Mouse (Mus musculus): Measurements from ENCODE around the gene Gclc.
"Not testable (repeated sequence)": the region's sequence is repeated elsewhere in the genome, so short reads cannot be mapped to it uniquely, and the experiment has no call there.

Gene Gclc

DNA sequence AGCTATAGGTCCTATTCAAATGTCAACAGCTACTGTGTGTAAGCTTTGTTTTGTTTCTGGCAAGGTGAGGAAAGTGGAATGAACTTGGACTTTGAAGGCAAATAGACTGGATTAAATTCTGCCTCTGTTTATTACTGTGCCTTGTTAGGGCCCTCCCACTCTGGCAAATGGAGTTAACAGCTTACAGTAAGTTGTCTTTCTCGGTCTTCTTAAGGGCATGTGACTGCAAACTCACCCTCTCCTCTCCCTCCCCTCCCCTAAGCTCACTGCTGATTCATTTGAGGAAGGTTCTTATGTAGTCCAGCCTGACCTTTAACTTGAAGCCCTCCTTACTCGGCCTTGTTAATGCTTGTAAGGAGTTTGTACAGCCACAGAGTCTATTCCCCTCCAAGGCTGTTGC is 8.0 kb upstream of the Gclc start:
- no peak for DNase-seq (ENCODE audit: low spot score)

DNA sequence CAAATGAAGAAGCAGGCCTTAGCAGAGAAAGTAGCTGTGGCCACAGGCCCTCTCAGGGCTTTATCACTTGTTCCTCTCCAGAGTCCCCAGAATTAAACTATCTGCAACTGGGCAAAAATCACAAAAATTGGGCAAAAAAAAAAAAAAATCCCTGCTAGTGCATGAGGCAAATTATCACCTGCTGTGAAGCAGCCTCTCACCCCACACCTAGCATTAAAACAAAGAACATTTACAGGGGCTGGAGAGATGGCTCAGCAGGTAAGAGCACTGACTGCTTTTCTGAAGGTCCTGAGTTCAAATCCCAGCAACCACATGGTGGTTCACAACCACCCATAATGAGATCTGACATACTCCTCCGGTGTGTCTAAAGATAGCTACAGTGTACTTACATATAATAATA is 6.0 kb upstream of the Gclc start:
- DNase-seq (ENCODE audit: low spot score): not testable (repeated sequence)

DNA sequence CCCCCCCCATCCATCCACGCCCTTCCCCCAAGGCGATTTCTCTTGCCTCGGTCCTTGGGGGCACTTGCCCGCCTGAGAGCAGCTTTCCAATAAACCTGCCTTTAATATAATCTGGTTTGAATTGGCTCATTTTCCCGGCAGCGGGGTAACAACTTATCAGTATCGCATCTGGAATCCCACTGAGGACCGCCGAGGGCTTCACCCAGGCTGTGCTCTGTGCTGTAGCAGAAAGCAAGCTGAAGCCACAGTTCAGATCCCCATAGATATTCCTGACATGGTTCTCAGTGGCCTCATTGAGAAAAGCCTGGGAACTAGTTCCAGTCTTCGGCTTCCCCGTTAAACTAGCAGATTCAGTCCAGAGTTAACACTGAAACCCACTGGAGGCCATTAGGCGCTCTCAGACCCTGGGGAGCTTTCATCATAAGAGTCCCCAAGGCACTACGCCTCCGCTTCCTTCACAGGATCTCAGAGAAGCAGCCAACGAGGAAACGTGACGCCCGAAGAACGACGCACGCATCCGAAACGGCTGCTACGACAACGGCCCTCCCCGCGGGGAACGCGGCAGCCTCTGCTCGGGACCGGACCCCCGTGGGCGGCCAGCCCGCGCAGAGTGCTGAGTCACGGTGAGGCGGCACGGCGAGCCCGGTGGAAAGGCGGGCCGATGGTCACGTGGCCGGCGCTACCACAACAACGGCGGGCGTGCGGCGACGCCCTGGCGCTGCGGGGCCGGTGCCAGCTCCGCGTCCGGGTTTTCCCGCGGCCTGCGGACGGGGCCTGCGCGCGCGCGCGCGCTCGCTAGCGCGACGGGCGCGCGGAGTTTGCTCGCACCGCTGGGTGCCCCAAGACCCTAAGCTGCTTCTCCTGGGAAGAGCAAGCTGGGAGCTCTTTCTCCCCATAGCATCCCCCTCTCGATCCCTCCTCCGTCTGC is 3.9 kb upstream of the Gclc start:
- DNase-seq (ENCODE audit: low spot score): peak; percentile 90

DNA sequence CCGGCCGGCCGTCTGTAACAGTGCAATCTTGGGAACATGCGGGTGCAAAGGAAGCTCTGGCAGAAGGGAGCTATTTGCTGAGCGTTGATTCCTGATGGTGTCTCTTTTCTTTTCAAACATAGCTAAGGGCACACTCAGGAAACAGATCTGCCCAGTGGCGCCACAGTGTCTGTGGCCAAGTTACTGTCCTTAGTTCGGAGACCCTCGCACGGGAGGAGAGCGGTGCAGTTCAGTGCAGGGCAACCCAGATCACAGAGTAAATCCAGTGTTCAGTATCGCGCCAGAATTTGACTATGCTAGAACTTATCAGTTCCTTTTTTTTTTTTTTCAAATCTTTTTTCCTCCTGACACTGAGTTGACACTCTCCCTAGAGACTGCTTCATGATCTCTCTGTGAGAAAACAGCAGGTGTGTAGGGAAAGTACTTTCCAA is 3.2 kb upstream of the Gclc start:
- no peak for DNase-seq (ENCODE audit: low spot score)

DNA sequence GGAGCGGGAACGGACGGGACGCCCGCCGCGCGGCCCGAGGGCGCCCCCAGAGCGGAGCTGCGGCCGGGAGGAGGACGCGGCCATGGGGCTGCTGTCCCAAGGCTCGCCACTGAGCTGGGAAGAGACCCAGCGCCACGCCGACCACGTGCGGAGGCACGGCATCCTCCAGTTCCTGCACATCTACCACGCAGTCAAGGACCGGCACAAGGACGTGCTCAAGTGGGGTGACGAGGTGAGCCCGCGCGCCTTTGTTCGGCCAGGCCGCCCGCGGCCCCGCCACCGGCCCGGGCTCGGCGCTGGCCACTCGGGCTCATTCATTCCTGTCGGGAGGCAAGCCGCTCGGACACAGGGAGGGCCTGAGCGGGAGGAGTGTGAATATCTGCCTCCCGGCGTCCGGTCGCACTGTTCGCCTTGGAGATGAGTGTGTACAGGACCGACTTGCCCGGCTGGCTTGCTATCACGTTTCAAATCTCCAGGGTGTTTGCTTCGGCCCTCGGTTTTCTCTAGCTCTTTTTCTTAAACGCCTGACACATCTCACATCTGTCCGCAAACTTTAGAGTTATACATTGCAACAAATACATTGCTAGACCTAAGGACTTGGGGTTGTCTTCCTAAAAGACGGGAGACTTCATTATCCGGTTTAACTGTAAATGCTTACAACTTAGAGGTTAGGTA is 530 bp downstream of the Gclc start:
- DNase-seq (ENCODE audit: low spot score): peak; percentile 80

DNA sequence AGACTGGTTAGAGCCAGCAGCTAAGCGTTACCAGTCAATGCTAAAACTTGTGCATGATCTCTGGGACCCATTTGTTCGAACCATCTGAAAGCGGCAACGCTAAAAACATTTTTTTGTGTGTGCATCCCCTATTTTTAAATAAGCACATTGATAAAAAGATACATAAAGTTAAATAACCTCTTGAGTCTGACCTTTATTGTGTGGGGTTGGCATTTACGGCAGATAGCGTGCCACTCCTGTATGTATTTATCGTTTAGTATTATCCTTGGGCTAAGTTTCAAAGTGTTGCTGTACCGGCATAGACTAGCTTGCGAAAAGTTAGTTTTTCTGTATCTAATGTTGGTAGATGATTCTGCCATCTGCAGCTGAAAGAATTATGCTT is 1.1 kb downstream of the Gclc start:
- DNase-seq (ENCODE audit: low spot score): no peak

DNA sequence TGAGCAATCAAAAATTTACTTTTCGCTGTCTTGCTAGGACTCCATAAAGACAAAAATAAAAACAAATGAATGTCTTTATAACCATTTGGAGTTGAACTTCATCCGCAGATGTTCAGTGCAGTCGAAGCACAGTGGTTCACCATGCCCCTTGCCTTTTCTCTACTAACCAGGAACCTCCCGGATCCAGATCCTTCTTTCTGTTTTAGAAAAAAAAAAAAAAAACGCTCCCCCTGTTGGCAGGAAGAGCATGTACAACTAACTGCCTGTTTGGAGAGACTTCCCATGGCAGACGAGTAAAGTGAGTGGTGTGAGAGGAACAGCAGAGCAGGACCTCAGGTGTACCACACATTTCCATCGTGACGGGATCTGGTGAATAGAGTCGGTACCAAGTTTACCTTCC is 1.7 kb downstream of the Gclc start:
- peak; percentile 53 for DNase-seq (ENCODE audit: low spot score)

DNA sequence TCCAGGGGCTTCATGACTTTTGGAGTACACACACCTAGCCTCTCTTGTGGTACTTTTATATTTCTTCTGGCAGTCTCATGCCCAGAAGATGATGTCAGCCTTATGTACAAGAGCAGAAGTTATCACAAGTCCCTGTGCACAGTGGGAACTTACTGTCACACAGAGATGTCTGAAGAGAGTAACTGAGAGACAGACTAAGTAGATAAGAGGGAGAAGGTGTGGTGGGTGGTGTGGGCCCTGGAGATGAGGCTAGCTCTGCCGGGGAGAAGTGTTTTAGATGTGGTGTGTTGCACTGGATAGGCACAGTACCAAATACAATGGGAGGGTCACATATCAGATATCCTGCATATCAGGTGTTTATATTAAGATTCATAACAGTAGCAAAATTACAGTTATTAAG is 3.0 kb downstream of the Gclc start:
- no peak for DNase-seq (ENCODE audit: low spot score)

DNA sequence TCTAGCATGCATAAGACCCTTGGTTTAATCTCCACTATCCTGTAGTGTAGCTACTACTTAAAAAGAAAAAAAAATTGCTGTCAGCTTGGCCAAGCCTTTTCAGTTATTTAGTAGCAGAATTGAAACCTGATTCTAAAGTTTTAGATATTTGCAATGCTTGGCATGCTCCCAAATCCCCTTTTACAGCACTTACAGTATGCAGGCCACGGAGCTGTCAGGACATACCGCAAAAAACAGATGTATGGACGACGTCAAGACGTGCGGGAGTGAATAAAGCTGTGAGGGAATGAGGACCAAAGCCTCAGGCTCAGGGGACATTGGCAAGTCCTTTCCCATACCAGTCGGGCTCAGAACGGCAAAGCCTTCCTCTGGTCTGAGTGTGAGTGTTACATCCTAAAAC is 4.1 kb downstream of the Gclc start:
- no peak for DNase-seq (ENCODE audit: low spot score)

DNA sequence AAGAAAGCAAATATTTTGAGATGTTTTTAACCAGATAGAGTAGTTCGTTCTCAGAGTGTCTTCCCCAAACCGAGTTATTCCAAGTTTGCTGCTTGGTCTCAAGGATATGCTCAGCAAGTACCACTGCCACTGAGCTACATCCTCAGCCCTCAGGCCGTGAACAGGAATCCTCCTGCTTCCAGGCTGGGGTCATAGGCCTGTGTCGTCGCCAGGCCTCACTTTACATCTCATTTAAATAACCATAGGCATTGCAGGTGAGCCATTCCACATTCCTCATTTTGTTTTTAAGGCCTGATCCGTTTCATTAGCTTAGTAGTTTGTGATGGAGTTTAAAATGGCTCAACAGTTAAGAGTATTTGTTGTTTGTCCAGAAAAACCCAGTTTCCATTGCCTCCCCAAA is 4.8 kb downstream of the Gclc start:
- no peak for DNase-seq (ENCODE audit: low spot score)

DNA sequence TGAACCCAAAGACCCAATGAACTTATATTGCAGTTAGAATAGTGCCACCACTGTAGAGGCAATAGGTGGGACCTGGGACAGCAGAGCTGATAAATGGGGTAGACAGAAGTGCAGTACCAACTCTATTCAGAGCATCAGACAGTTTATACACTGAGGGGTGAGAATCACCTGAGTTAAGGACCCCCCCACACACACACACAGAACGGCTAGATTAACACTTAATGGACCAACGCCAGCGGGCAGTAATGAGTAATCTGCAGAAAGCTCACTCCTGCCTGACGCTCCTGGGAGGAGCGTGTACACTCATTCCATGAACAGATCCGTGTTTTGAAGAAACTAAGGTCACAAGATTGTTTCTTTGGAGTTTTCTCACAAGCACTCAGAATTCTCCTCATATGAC is 5.4 kb downstream of the Gclc start:
- DNase-seq (ENCODE audit: low spot score): no peak

DNA sequence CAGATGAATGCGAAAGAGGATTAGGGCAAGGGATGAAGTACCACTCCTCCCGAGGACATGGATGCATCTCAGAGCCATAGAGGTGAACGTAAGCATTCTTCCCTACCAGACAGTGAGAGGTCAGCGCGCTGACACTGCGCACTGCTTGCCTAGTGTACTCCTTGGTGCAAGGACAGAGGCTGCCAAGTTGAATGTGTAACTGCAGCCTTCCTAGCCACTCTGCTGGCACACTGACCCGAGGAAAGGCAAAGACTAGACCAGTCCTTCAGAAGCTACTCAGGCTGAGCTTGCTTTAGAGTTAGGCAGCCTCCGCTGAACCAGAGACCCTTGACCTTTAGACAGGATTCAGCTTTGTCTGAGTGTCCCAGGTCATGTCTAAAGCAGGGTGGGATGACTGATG is 11.9 kb downstream of the Gclc start:
- no peak for DNase-seq (ENCODE audit: low spot score)

DNA sequence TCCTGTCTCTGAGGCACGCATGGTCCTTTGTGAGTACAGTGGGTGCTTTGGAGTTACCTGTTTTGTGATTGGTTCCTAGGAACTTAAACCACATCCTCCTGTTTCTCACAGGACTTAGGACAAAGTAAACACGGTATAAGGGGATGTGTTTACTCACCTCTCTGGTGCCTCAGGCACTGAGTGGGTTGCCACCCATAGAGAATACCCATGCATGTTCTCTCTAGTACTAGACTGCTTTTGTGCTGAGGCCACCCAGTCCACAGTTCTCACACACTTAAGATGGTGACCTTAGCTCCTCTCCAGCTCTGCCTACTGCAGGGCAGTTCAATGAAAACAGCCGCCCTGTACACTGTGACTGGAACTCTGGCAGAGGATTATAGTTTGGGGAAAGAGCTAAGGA is 12.4 kb downstream of the Gclc start:
- no peak for DNase-seq (ENCODE audit: low spot score)

DNA sequence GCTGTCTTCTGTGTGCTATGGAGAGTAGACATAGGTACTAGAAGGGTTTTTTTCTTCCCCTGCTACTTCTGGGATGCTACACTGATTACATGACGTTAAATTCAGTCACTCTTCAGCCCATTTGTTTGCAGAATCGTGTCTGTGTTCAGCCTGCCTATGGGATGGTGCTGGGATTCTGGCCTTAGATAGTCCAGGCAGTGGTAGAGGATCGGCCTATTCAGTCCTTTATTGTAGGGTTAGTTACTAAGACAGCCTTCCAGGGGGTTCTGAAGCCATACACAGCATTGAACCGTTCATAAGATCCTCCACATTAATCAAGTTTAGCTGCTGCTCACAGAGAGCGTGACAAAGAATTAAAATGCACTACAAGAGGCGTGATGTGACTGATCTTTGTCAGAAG is 16.6 kb downstream of the Gclc start:
- DNase-seq (ENCODE audit: low spot score): no peak

DNA sequence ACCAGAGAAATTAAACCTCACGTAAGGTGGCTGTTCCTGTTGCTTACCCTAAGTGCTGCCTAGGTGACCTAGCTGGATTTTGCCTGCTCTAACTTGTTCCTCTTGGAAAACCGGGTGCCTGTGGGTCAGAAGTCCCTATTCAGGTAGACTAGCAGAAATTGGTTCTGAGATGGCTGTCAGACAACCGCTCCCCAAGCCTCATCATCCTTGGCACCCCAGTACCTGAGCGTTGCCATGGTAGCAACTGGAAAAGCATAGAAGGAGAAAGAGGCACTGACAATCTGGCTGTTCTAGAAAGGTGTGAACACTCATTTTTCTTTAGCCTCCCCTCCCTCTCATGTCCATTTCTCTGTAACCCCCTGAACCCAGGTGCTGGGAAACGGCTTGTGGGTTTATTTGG is 17.0 kb downstream of the Gclc start:
- no peak for DNase-seq (ENCODE audit: low spot score)

DNA sequence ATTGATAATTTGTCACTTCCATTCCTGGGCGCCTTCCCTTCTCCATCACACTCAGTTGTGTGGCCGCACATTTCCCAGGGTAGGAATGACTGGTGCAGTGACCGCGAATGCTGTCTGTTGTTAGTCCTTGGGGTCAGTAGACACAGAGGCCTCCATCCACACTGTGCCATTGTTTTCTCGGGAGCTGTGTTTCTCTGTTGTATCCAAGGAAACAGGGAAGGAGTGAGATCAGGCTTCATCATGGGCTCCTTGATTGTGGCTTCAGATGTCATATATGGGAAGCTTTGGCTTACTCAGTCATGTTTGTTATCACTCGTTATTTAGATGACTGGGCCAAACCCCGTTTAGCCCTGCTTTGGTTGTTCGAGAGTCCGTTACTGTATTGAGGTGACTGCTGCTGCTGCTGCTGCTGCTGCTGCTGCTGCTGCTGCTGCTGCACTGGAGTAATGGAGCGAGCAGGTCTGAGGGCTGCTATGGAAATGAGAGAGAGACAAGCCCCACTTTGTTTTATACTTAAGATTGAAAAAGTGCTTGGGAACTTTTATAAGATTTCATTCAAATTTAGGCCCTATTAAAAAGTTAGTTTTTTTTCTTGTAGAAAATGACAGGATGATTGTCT is 17.5 kb downstream of the Gclc start:
- DNase-seq (ENCODE audit: low spot score): no peak

DNA sequence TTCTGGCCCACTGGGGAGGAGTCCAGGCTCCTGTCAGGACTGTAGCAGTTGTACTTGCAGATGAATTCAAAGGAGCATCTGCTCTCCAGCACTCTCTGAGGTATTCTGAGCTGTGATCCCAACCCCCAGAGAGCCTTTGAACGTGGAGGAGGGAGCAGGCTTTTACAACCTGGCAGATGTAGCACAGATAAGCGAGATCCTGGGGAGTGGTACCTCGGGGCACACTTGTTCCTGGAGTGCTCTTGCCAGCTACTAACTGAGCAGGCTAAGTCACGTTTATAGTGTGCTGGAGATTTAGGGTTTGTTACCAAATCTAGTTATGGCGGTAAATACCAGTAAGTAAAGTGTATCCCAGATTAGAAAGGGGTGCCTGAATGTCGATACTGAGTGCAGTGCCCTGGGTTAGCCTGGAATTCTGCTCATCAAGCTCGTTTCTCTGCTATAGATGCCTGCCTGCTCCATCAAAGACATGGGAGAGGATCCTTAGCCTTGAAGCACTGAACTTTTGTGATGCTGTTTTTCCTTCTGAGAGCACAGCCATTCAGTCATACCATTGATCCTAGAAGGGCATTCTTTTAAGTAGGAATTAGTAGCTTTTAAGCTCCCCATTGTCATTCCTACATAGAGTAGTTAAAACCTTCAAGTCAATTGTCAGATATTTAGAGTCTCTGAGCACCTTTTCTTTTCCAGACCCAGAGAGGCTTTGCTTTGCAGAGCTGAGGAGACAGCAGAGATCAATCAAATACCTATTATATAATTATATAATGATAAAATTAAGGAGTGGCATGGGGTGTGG is 22.6 kb downstream of the Gclc start:
- DNase-seq (ENCODE audit: low spot score): no peak

DNA sequence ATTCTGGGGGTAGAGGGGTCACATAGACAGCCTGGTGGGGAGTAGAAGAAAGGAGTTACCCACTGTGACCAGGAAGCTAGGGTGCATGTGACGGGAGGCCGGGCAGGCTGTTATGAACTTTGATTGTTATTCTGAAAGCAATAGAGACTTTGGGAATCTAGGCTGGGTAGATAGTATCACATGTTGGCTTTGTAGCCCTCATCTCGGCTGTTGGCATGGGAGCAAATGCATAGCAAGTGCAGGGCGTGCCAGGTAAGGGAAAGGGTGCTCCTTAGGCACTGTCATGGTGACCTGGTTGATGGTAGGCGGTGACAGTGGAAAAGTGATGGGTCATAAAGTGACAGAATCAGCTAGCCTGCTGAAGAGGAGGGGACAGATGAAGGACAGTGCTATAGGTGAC is 23.3 kb downstream of the Gclc start:
- DNase-seq (ENCODE audit: low spot score): no peak

DNA sequence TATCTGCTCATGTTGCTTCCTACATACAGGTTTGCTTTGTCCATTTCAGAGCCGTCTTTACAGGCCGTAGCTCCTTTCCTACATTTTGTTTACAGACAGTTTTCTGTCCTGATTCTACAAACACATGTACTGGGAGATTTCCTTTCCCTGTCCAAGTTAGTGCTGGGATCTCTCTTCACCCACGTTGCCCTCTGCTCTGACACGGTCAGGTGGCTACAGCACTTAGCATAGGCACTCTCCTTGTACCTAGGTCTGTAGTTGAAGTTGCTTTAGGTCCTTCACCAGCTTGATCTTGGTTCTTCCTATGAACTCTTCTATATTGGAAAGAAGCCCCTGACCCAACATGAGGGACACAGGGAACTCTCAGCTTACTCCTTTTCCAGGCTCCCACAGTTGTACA is 25.4 kb downstream of the Gclc start:
- DNase-seq (ENCODE audit: low spot score): no peak

DNA sequence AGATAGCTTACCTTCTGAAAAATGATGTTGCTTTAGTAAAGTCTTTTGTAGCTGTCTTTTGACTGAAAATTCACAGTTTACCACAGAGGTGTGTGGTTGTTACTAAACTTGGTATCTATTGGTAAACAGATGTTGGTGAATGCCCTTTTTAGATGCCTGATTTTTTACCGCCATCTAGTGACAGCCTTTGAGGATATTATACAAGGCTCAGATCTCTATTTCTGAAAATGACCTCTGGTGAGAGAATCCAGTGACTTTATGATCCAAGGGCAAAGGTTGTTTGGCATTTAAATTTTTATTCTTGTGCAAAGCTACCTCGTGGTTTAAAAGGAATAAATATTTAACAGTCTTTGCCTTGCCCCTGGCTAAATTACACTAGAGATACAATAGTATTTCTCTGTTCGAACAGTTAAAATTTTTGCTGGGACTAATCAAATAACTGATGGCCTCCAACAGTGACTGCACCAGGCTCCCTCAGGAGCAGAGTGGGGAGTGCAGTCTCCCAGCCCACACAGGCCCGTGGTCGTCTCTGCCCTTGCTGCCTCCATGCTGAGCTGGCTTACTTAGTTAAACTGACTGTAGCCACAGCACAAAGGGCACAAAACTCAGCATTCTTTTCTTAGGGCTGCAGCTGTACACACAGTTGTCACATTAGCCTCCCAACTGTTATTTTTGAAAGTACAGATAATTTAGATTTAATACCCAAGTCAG is 27.3 kb downstream of the Gclc start:
- DNase-seq (ENCODE audit: low spot score): peak; percentile 43

DNA sequence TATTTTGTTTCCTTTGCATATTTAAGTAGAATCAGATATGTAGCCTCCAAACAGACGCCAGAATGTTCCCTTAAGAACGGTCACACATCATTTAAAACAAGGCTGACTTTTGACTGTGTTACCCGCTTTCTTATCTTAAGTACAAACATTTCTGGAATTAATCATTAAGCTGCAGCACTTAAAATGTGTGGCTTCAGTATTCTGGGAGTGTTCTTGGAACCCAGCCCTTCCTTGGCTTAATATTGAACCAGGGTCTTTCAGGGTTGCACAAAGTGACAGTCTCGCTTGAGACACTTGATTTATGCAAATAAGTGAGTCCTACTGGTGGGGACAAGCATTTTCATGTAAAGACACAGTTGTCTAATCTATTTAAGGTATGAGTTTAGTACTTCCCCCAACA is 27.9 kb downstream of the Gclc start:
- no peak for DNase-seq (ENCODE audit: low spot score)

DNA sequence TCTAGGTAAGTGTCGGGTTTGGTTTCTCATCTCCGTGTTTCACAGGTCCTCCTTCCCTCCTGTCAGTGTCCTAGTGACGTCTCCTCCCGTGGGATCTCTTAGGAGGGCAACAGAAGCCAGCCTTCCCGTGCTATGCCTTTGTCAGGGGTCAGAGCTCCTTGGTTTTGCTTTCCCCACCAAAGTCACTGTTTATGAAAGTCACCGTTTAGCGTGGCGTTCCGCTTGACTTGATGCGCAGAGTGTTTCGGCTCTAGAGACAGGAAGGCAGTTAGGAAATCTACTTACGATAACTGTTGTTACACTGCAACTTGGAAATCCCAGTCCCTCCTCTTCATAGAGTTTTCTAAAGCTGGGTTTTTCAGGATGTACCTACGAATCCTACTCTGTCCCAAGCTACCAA is 28.7 kb downstream of the Gclc start:
- DNase-seq (ENCODE audit: low spot score): no peak
